Mouse (Mus musculus) liver, embryonic 13.5 days (tissue): ENCODE data around the gene Zfp11. TPM values are rescaled to one million over a fixed set of nuclear protein-coding genes. Genes with fewer than 3 reads are reported as not detected.
A peak's percentile ranks its signal among the peaks of the same experiment; 100 is the strongest.
"Not testable (repeated sequence)": the region's sequence is repeated elsewhere in the genome, so short reads cannot be mapped to it uniquely, and the experiment has no call there.

Source experiments
- ATAC-seq: fragments of 200-750 bp; cut with Nextera tagmentation; 2 replicates; pipeline ENCODE4 v1.8.0; 2017; ENCODE audit warnings: low read depth, mild to moderate bottlenecking, moderate number of reproducible peaks, moderate library complexity
- DNase-seq: peaks from one replicate; pipeline ENCODE4 v3.0.0; 2022
- H3K27ac ChIP-seq: fragments of 300-500 bp; sonication (generic); 2 replicates; pipeline ENCODE4 v1.5.1; 2015; ENCODE audit warnings: moderate library complexity, mild to moderate bottlenecking, inconsistent platforms
- H3K27me3 ChIP-seq: fragments of 300-500 bp; sonication (generic); 2 replicates; pipeline ENCODE4 v1.6.1; 2015; ENCODE audit warnings: mild to moderate bottlenecking, inconsistent platforms
- H3K36me3 ChIP-seq: fragments of 300-500 bp; sonication (generic); 2 replicates; pipeline ENCODE4 v1.6.1; 2015; ENCODE audit warnings: mild to moderate bottlenecking, inconsistent platforms
- H3K4me1 ChIP-seq: fragments of 300-500 bp; sonication (generic); replicated peaks from 2 replicates; pipeline ENCODE4 v1.6.1; 2015; ENCODE audit warnings: inconsistent platforms
- H3K4me2 ChIP-seq: fragments of 300-500 bp; sonication (generic); 2 replicates; pipeline ENCODE4 v1.6.1; 2015; ENCODE audit warnings: inconsistent platforms, mild to moderate bottlenecking, moderate library complexity
- H3K4me3 ChIP-seq: fragments of 300-500 bp; sonication (generic); replicated peaks from 2 replicates; pipeline ENCODE4 v1.5.1; 2015; ENCODE audit warnings: mild to moderate bottlenecking, inconsistent platforms
- H3K9ac ChIP-seq: fragments of 300-500 bp; sonication (generic); 2 replicates; pipeline ENCODE4 v1.6.1; 2015; ENCODE audit warnings: mild to moderate bottlenecking, inconsistent platforms
- H3K9me3 ChIP-seq: fragments of 300-500 bp; sonication (generic); replicated peaks from 2 replicates; pipeline ENCODE4 v1.6.1; 2016; ENCODE audit warnings: inconsistent platforms
- WGBS: fragments of 180-500 bp; shearing (Covaris S2); methylation state at CpG from one replicate; pipeline ENCODE4 v1.1.7; 2015; ENCODE audit not compliant: insufficient replicate concordance; 5-methylcytosine and 5-hydroxymethylcytosine counted together
- polyA plus RNA-seq: library from polyadenylated mRNA; unstranded; fragments of >200 nt; fragmentation: Nextera tagmentation; extraction: Ambion mirVana; gene quantifications from 2 replicates; pipeline ENCODE4 v1.2.1, GENCODE M21; 2015

Zfp11 gene
- polyA plus RNA-seq, 1 experiment from 2014 or later: 0.73 TPM

DNA sequence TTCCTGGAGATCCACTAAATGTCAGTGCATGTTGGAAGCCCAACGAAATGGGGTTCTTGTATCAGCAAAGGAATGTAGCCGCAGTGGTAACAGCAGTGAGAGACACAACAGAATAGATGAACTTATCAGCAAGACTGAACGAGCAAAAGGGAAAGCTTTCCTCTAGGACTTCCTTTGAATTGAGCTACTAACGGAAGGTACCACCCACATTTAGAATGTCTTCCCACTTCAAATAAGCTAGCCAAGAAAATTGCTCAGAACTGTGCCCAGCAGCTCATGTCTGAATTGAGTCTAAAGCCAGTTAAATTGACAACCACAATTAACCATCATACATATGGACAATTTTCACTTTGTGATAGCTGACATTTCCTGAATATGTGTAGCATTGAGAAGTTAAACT, 2.0 kb downstream of the Zfp11 start:
- Histone ChIP-seq H3K4me2 (no peak overlapping the region), H3K36me3 (no peaks in the 10 kb centered on the region), H3K9me3 (no peaks in the 10 kb centered on the region), H3K4me3 (no peak overlapping the region), H3K4me1 (peaks cover 7% of the 10 kb centered on the region), H3K27me3 (no peaks in the 10 kb centered on the region), H3K27ac (no peak overlapping the region), H3K9ac (no peak overlapping the region)
- ATAC-seq (no peak), DNase-seq (no peak)
- 58% methylated on average over 4 of the region's 4 CpGs for WGBS

DNA sequence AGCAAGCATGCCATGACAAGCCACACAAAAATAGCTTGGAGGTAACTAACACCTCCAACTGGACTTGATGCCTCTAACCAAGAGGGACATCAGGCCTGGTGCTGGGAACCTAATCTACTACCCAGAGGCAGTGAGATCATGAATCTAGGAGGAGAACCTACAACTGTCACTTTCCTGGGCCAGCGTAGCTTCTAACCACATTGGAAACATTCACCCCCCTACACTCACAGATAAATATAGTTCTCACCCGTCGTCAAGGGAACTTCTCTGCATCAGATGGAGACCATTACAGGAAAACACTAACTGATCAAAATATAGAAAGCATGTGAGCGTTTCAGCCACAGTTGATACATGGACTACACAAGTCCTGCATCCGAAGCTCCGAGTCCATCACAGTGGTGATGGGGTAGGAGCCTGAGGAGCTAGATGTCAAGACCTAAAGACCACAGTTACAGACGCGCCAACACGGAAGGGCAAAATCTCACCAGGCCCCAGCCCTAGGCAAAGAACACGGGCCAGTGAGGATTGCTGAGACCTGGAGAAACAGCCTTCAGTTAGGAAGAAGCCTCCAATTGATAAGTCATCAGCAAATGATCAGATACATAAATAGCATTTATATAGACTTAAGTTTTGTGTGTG, 3.5 kb downstream of the Zfp11 start:
- DNase-seq: no peak
- Histone ChIP-seq H3K36me3 (no peaks in the 10 kb centered on the region), H3K9me3 (no peaks in the 10 kb centered on the region), H3K27me3 (no peaks in the 10 kb centered on the region), H3K9ac (no peak overlapping the region), H3K4me1 (peaks cover 7% of the 10 kb centered on the region), H3K27ac (no peak overlapping the region), H3K4me3 (no peak overlapping the region), H3K4me2 (no peak overlapping the region)
- no peak for ATAC-seq
- WGBS: 70% methylated on average over 10 of the region's 10 CpGs

DNA sequence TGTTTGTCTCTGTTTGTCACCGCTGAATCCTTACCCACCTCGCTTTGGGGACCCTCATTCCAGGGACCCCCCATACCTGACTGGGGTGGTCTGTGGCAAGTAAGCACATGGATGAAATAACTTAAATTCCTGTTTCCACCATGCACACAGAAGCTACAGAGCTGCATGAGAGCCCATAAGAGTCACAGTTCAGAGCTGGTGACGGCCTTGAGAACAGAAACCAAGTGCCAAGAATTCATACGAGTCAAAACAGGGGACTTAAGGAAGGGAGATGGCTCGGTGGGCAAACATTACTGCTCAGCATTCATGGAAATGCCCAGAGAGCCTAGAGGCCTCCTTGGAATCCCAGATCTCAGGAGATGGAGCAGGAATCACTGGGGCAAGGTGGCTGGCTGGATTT, 5.8 kb downstream of the Zfp11 start:
- no peak overlapping the region for H3K4me2 ChIP-seq
- peaks cover 10% of the 10 kb centered on the region; the same call in 1 of the 2 replicates for H3K36me3 ChIP-seq

DNA sequence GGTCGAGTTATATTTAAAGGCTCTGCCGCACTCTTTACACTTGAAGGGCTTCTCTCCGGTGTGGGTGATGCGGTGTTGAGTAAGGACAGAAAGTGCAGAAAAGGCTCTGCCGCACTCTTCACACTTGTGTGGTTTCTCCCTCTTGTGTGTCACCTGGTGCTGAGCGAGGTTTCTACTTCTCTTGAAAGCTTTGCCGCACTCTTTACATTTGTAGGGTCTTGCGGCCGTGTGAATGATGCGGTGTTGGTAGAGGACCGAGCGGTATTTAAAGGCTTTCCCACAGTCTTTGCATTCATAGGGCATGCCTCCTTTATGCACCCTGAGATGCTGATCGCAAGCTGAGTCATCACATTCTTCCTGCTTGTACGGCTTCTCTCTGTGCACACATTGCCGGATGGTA, 12.0 kb downstream of the Zfp11 start:
- no peak overlapping the region for H3K4me3 ChIP-seq
- H3K4me2 ChIP-seq: no peak overlapping the region
- H3K4me1 ChIP-seq: no peaks in the 10 kb centered on the region
- H3K9ac ChIP-seq: no peak overlapping the region
- H3K27me3 ChIP-seq: no peaks in the 10 kb centered on the region
- H3K9me3 ChIP-seq: no peaks in the 10 kb centered on the region
- ATAC-seq (no peak), DNase-seq (no peak)
- peaks cover 31% of the 10 kb centered on the region for H3K36me3 ChIP-seq
- 89% methylated on average over 15 of the region's 15 CpGs for WGBS
- H3K27ac ChIP-seq: no peak overlapping the region

More for the DNA sequence above, 5.8 kb downstream of the Zfp11 start:
- no peaks in the 10 kb centered on the region for H3K27me3 ChIP-seq
- no peak overlapping the region for H3K4me3 ChIP-seq
- ATAC-seq (no peak), DNase-seq (no peak)
- no peak overlapping the region for H3K27ac ChIP-seq
- H3K9me3 ChIP-seq: no peaks in the 10 kb centered on the region
- 74% methylated on average over 5 of the region's 5 CpGs for WGBS
- peaks cover 2% of the 10 kb centered on the region for H3K4me1 ChIP-seq
- no peak overlapping the region for H3K9ac ChIP-seq

DNA sequence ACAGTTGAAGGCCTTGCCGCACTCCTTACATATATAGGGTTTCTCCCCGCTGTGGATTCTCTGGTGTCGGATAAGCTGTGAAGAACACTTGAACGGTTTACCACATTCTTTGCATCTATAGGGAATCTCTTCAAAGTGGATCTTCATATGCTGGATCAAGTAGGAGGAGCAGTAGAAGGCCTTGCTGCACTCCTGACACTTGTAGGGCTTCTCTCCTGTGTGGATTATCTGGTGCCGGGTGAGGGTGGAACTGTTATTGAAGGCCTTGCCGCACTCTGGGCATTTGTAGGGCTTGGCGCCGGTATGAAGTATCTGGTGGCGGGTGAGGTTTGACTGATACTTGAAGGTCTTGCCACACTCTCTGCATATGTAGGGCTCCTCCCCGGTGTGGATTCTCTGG, 12.9 kb downstream of the Zfp11 start:
- H3K9me3 ChIP-seq: no peaks in the 10 kb centered on the region
- H3K4me2 ChIP-seq: no peak overlapping the region
- H3K36me3 ChIP-seq: peaks cover 31% of the 10 kb centered on the region
- WGBS: 86% methylated on average over 10 of the region's 10 CpGs
- no peaks in the 10 kb centered on the region for H3K27me3 ChIP-seq
- no peak overlapping the region for H3K27ac ChIP-seq
- no peak overlapping the region for H3K9ac ChIP-seq
- H3K4me3 ChIP-seq: no peak overlapping the region
- no peak for DNase-seq
- ATAC-seq: no peak
- no peaks in the 10 kb centered on the region for H3K4me1 ChIP-seq

DNA sequence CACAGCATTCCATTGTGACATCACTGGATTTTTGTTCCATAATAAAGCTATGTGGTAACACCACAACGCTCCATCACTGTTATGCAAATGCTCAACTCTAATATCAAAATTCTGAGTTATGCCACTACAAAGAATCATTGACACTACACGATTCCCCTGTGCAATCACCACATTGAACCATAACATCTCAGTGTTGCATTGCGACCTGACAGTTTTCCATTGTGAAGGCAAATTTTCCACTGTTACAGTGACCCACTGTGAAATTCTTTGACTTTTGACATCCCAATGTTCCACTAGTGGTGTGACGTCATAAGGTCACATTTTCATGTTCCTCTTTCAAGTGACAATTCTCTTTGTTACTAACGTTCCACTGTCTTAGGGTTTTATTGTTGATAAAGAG, 19.0 kb downstream of the Zfp11 start:
- Histone ChIP-seq H3K4me1 (no peaks in the 10 kb centered on the region), H3K4me2 (no peak overlapping the region), H3K27me3 (no peaks in the 10 kb centered on the region), H3K4me3 (no peak overlapping the region), H3K36me3 (no peaks in the 10 kb centered on the region), H3K9ac (no peak overlapping the region), H3K27ac (no peak overlapping the region), H3K9me3 (no peaks in the 10 kb centered on the region)
- 72% methylated on average over 5 of the region's 5 CpGs for WGBS
- DNase-seq (no peak), ATAC-seq (no peak)

DNA sequence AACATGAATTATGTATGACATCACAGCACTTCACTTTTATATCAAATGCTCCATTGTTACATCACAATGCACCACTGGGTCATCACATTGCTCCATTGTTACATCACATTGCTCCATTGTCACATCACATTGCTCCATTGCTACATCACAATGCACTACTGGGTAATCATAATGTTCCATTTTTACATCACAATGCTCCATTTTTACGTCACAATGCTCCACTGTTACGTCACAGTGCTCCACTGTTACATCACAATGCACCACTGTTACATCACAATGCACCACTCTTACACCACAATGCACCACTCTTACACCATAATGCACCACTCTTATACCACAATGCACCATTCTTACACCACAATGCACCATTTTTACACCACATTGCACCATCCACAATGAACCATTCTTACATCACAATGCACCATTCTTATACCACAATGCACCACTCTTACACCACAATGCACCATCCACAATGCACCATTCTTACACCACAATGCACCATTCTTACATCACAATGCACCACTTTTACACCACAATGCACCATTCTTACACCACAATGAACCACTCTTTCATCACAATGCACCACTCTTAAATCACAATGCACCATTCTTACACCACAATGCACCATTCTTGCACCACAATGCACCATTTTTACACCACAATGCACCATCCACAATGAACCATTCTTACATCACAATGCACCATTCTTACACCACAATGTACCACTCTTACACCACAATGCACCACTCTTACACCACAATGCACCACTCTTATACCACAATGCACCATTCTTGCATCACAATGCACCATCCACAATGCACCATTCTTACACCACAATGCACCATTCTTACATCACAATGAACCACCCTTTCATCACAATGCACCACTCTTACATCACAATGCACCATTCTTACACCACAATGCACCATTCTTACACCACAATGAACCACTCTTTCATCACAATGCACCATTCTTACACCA, 37.3 kb downstream of the Zfp11 start:
- H3K36me3 ChIP-seq, H3K27me3 ChIP-seq, H3K4me2 ChIP-seq, H3K9me3 ChIP-seq, H3K27ac ChIP-seq, H3K4me3 ChIP-seq, H3K4me1 ChIP-seq, DNase-seq, H3K9ac ChIP-seq, ATAC-seq: not testable (repeated sequence)
- WGBS: 65% methylated on average over 2 of the region's 2 CpGs

DNA sequence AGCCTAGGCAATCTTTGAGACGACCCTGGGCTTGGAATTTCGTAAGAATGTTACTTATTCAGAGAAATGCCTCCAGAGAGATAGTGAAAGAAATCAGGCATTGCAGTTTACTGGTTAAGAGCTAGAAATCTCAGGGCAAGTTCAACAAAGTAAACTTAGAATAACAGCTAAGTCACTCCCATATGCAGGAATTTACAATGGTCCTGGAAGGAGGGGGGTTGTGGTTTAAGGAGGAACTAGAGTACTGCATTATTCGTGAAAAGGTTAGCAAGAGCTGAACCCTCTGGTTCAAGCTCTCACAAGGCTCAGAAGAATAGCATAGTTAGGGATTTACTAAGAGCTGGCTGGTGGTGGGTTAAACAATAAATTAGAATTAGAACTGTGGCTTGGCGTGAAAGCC, 43.3 kb downstream of the Zfp11 start:
- H3K36me3 ChIP-seq, H3K9me3 ChIP-seq, ATAC-seq, H3K27me3 ChIP-seq, H3K27ac ChIP-seq, DNase-seq, H3K4me3 ChIP-seq, H3K4me2 ChIP-seq, H3K9ac ChIP-seq, H3K4me1 ChIP-seq: not testable (repeated sequence)
- WGBS: 54% methylated on average over 4 of the region's 4 CpGs

DNA sequence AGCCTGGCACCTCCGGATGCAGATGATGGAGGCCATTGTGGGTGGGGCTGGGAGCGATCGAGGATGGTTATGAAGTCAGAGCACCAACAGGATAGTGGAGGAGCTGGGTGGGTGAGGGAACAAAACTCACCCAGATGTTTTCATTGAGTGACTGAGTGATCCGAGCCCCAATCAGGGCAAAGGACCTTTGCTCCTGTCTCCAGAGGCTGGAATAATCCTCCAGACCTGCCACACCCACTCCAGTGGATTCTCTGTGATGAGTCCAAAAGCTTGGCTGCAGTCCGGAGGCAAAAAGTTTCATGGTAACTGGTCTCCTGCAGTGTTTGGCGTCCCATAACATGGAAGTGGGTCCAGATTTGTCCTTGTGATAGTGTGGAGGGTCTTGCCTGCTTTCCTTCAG, 43.8 kb downstream of the Zfp11 start:
- Histone ChIP-seq H3K9me3 (no peaks in the 10 kb centered on the region), H3K36me3 (no peaks in the 10 kb centered on the region), H3K27ac (no peak overlapping the region), H3K4me2 (no peak overlapping the region), H3K9ac (no peak overlapping the region), H3K4me3 (no peak overlapping the region), H3K27me3 (no peaks in the 10 kb centered on the region), H3K4me1 (no peaks in the 10 kb centered on the region; the same call in 1 of the 2 replicates)
- WGBS: 66% methylated on average over 6 of the region's 6 CpGs
- no peak for DNase-seq
- ATAC-seq: no peak

DNA sequence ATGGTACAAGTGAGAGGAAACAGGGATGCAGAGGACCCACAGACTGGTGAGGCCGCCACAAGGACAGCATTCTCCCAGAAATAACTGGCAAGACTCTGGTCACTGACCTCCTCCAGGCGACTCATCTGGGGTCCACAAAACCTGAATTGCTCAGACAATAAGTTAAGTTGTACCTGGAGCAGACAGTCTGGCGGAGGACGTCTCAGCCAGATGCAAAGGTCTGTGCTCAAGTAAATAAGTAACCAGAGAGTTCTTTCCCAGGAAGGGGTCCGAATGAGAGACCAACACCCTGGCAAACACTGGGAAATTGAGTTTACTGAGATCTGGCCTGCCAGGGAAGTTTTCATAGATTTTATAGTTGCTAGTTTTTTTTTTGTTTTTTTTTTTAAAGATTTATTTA, 48.5 kb downstream of the Zfp11 start:
- no peak overlapping the region for H3K27ac ChIP-seq
- H3K4me2 ChIP-seq: 0 out of 2 replicates have a peak overlapping the region, but pooled peaks have one; percentile 17
- no peaks in the 10 kb centered on the region for H3K9me3 ChIP-seq
- H3K9ac ChIP-seq: no peak overlapping the region
- DNase-seq: no peak
- no peak for ATAC-seq
- 53% methylated on average over 5 of the region's 5 CpGs for WGBS
- H3K4me1 ChIP-seq: no peaks in the 10 kb centered on the region; the same call in 1 of the 2 replicates
- no peak overlapping the region for H3K4me3 ChIP-seq
- no peaks in the 10 kb centered on the region for H3K27me3 ChIP-seq
- H3K36me3 ChIP-seq: no peaks in the 10 kb centered on the region

DNA sequence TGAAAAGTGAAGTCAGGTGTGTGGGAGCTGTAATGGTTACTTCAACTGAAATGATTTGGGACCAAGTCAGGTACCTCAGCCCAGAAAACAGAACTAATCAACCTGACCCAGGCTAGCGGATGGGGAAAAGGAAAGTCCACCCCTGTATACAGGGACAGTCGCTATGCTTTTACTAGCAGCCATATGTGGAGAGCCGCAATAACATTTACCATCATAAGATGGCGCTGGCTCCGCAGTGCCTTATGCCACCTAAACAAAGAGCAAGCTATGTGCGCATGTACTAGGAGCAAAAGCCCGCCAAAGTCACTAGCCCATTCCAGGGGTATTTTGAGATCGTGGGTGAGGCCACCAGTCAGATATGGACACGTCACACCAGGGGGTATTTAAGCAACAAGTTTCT, 49.3 kb downstream of the Zfp11 start:
- not testable (repeated sequence) for DNase-seq, H3K9me3 ChIP-seq, H3K4me3 ChIP-seq, H3K9ac ChIP-seq, H3K27ac ChIP-seq, H3K4me1 ChIP-seq, H3K36me3 ChIP-seq, H3K27me3 ChIP-seq, H3K4me2 ChIP-seq
- WGBS: 39% methylated on average over 9 of the region's 9 CpGs
- 0 out of 2 replicates have a peak, but pooled peaks have one; percentile 15 for ATAC-seq
